Mouse (Mus musculus) heart, postnatal 4 days (tissue): ENCODE results near the gene Hs3st3b1. TPM values are rescaled to one million over a fixed set of nuclear protein-coding genes. Genes with fewer than 3 reads are reported as not detected.

Experiments used
- DNase-seq: peaks from one replicate; pipeline ENCODE4 v3.0.0; 2021
- total RNA-seq, 2 experiments: library from RNA; stranded (reverse); gene quantifications; 2 replicates each; pipeline ENCODE4 v1.2.3; 2021

The Hs3st3b1 gene
- total RNA-seq: 1 to 10 TPM; 1.1 TPM

DNA sequence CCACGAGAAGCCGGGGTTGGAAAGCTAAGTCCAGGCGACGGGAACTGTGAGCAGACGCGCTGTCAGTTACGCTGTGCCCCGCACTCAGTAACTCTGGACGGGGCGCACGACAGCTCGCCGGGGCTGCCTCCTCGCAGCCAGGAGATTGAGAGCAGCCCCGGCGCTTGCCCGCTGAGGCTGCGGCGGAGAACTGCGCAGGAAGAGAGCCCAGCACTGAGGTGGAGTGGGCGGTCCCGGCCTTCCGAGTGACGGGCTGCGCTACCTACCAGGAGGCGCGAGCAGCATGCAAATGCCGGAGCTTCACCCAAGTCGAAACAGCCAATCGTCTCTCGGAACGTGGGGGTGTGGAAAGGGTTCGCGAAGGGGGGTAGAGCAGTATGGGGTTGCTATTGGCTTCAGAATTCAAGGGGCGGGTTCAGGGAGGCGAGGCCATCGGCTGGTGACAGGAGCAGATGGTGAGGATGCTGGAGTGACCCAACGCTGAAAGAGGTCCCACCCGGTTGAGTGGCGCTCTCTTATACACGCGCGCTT lies at the start of gene Hs3st3b1:
Gene Hs3st3b1, minus strand, starts transcription at position 200 of the 531 bp plus-strand sequence.
- peak; percentile 93 for DNase-seq

GRCm38 (mm10) chr11:63971462-63971861 lies 49.4 kb upstream of the Hs3st3b1 start:
- DNase-seq: no peak

- no peak for DNase-seq
Observed at GRCm38 (mm10) chr11:63970818-63971217, 48.7 kb upstream of the Hs3st3b1 start.

- DNase-seq: no peak
Observed at GRCm38 (mm10) chr11:63969205-63969910, 47.3 kb upstream of the Hs3st3b1 start.

DNA sequence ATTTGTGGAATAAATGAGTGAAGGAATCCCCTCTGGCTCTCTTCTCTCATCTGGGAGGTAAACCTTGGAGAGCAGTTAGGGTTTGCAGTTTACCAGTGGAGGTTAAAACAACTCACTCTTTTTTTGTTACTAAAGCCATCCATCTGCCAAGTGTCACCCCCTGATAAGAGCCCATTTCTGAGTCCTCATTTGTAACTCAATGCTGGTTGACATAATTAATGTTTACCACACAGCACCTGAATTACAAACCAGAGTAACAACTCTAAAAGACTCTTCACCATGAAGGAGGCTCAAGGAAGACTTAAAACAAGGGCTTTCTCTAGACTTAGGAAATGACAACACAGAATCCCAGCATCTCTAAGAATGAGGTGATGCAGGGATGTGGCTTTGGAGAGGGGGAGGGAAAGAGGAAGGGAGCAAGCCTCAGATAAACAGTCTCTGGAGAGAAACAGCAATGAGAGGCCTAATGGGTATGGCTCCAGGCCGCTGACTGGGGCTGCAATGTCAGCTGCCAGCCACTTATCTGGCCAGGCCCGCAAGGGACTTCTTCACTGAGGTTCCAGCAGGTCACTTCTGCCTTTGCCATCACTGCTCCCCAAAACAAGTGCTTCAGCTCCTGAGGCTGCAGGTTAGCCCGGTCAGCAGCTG lies 46.4 kb upstream of the Hs3st3b1 start:
- no peak for DNase-seq

- no peak for DNase-seq
Observed at GRCm38 (mm10) chr11:63967641-63968387, 45.7 kb upstream of the Hs3st3b1 start.

DNA sequence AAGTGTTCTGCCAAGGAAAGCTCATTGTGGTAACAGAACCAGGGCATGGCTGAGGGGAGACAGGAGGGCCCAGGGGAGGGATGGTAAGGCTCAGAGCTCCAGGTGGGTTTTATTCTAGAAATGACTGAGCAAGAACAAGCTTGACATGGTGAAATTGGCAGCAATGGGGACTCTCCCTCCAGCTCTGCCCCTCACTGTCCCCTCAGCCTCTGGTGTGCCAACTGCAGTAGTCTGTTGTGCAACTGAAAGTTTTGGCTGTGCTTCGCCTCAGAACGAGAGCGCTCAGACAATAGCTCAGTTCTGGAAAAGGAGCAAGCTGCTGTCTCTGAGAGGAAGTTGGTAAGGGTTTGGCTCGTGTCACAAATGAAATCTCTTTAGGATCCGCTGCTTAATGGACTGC lies 43.3 kb upstream of the Hs3st3b1 start:
- DNase-seq: no peak

DNA sequence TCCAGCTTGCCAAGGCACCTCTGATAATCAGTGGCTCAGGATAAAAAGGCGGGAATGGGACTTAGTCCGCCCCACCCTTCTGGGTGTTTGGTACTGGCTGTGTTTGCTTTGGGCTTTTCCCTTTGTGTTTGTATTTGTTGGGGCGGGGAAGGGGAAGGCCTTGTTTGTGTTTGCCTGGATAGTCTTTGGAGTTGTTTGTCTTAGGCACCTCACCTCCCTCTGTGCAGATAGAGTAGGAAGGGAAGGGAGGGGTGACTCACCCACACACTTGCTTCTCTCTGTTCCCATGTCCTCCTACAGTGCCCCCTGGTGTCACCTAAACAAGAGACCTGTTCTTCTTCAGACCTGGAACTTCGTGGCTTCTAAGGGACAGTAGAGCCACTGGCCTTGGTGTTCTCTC lies 35.1 kb upstream of the Hs3st3b1 start:
- peak; percentile 40 for DNase-seq

GRCm38 (mm10) chr11:63956748-63957147 lies 34.7 kb upstream of the Hs3st3b1 start:
- no peak for DNase-seq

- DNase-seq: no peak
Observed at GRCm38 (mm10) chr11:63953887-63954286, 31.8 kb upstream of the Hs3st3b1 start.

DNA sequence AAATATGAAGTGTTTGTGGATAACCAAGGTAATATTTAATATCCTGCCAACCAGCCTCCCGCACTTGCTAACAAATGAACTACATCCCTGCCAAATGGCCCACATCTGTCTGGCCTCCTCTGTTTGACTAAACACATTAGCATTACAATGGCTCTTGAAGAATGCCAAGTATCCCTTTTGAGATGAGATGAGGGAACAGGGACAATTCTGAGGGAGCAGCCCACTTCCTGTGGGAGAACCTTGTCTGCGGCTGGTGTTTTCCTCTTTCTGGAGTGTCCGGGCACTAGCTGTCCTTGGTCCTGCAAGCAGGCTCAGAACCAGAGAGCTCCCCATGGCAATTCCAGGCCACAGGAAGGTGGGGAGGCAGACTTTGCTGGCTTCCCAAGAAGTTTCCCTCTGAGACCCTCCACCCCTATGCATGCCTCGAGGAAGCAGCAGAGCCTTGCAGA lies 30.7 kb upstream of the Hs3st3b1 start:
- DNase-seq: no peak

DNA sequence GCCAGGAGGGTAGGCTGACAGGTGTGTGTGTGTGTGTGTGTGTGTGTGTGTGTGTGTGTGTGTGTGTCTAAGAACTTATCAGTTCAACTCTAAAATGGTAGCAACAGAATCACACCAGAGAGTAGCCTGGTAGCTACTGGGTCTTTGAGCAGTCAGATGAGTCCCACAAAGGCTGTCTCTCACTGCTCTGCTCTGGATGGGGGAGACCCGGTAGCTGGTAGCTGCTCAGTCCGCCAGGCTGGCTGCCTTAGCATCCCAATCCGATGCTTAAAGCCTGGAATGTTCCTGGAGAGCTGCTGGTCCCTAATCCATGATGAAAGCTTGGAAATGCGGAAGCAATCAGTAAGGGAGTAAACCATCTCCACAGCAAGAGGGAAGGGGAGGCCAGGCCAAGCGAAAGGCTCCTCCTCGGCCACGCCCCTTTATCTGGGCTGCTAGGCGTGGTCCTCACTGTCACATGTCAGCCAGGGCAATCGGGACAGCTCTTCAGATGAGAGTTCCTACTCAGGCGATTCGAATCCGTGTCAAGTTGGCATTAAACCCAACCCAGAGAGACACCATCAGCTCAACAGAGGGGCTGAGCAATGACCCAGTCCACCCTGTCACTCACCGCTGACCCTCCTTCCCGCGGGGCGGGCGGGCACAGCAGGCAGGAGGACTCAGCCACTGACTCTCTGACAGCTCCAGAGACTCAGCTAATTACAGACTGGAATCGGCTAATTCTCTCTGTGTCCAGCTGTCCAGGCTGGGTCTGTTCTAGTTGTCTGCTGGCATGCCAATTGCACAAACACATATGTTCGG lies 29.9 kb upstream of the Hs3st3b1 start:
- DNase-seq: peak; percentile 55

DNA sequence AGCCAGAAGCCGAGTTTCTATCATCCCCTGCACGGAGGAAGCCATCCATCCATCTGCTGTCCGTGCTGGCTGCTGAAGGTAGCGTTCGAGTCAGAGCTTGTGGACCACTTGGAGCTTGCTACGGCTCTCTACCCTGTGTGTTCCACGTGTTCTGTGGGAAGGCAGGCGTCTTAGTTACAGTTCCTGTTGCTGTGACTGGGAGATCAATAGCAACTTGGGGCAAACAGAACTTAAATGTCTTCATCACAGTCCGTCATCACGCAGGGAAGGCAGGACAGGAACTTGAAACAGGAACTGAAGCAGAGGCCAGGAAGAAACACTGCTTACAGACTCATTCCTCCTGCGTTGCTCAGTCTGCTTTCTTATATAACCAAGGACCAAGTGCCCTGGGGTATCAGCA lies 26.3 kb upstream of the Hs3st3b1 start:
- DNase-seq: no peak

- peak; percentile 50 for DNase-seq
Observed at GRCm38 (mm10) chr11:63947024-63947423, 24.9 kb upstream of the Hs3st3b1 start.

DNA sequence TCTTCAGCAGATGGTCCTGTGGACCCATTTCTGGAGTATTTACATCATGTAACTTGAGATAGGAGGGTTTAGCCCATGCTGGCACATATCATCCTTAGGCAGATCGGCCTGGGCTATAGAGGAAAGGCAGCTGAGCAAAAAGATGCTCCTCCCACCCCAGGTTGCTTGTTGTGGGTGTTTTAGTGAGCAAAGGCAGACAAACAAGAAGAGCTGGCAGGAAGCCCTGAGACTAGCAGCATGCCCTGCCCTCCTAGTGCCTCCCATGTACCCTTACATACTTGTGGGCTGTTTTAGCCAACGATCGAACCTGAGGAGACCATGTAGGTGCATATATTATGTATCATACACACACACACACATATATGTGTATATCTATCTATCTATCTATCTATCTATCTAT lies 21.9 kb upstream of the Hs3st3b1 start:
- no peak for DNase-seq

- no peak for DNase-seq
Observed at GRCm38 (mm10) chr11:63943268-63943890, 21.3 kb upstream of the Hs3st3b1 start.

- DNase-seq: no peak
Observed at GRCm38 (mm10) chr11:63942177-63942576, 20.1 kb upstream of the Hs3st3b1 start.

GRCm38 (mm10) chr11:63936641-63937040 lies 14.6 kb upstream of the Hs3st3b1 start:
- no peak for DNase-seq

- no peak for DNase-seq
Observed at GRCm38 (mm10) chr11:63926901-63927300, 4.8 kb upstream of the Hs3st3b1 start.

GRCm38 (mm10) chr11:63925161-63925582 lies 3.1 kb upstream of the Hs3st3b1 start:
- DNase-seq: peak; percentile 89

DNA sequence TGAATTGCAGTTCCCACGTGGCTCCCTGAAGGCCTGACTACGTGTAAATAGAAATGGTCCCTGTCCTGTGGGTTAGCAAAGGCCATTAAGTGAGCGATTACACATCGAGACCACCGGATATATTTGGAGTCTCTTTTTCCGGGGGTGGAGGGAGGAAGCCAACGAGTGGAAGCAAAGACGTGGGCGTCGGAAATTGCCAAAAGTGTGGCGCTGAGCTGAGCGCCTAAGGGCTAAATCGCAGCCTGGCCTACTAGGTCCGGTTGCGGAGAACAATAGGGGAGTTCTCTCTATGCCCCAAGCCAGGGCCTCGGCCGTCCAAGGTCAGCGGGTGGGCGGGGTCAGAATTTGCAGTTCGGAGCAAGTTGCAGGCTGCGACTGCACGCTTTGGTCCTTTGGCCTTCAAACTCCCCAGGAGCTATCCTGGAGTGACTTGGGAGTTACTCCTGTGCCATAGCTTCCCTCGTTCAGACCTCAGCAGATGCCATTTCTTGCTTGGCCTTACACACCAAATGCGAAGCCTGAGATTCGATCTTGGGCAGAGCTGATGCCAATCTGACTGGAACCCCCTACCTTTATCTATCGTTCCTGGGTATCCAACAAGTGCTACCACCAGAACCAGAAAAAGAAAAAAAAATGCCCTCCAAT lies 2.3 kb upstream of the Hs3st3b1 start:
- peak; percentile 29 for DNase-seq
